Mouse (Mus musculus) left cerebral cortex, postnatal 10 days (tissue): Measurements from ENCODE around the gene Gm9573. TPM values are rescaled to one million over a fixed set of nuclear protein-coding genes. Genes with fewer than 3 reads are reported as not detected.
A peak's percentile ranks its signal among the peaks of the same experiment; 100 is the strongest.

Source experiments
- DNase-seq, 2 experiments: peaks; one replicate each; pipeline ENCODE4 v3.0.0; 2021 to 2022; ENCODE audit warnings: low spot score in 2 of 2, mixed read lengths in 1 of 2; ENCODE audit errors: extremely low spot score in 1 of 2
- intact Hi-C: fragments of 180-260 bp; cut with DNase I; formaldehyde crosslinking; loops from one replicate; pipeline ENCODE4 v1.15.1; 2025
- total RNA-seq, 2 experiments: library from RNA; stranded (reverse); gene quantifications; 2 replicates each; pipeline ENCODE4 v1.2.3; 2021

The Gm9573 gene
- total RNA-seq, 2 experiments from 2014 or later, result not detected

- intact Hi-C loops, result no loop called here
- DNase-seq, result no peak
Measured at GRCm38 (mm10) chr17:35601736-35602354, 24.6 kb downstream of the Gm9573 start.

- no peak for DNase-seq
- intact Hi-C loops, result no loop called here
Measured at GRCm38 (mm10) chr17:35601249-35601648, 25.2 kb downstream of the Gm9573 start, which contains the start of gene Sfta2. Gene Sfta2 (plus strand): TSS chr17:35601549.

- intact Hi-C loops, result no loop called here
Measured at GRCm38 (mm10) chr17:35597399-35597798, 29.0 kb downstream of the Gm9573 start.

GRCm38 (mm10) chr17:35594456-35594855 is 32.0 kb downstream of the Gm9573 start:
- no peak for DNase-seq
- intact Hi-C loops, result no loop called here

More at GRCm38 (mm10) chr17:35597399-35597798, 29.0 kb downstream of the Gm9573 start:
- no peak for DNase-seq

DNA sequence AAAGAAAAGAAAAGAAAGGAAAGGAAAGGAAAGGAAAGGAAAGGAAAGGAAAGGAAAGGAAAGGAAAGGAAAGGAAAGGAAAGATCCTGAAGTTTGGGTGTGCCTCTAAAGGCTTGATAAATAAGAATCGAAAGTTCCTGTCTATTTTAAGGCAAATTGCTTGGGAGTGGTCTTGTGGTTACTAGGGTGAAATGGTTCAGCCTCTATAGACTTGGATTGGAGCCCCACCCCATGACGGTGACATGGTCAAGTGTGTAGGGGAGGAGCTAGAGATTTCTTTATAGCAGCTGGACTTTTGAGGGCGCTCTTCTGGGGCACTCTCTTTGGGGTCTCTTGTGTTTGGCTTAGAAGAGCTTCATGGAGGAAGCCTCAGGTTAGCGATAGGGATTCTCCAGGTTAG is 32.7 kb downstream of the Gm9573 start:
- intact Hi-C loops, result no loop called here
- no peak for DNase-seq

DNA sequence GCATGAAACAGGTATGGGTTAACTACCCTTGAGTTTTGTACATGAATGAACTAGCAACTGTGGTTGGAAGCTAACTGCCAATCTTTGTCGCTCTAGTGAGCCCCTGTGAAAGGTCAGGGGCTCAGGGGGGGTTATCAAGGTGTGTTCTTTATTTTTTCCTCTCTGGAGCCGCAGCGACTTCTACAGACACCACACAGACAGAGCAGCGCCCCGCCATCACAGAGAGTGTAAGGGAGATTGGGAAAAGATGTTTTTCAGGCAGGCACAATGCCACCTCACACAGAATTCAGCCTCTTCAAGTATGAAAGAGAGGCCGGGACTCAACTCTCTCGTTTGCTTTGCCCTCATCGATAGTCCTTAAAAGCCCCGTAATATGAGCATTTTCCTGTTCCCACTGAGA is 34.3 kb downstream of the Gm9573 start:
- intact Hi-C loops, result no loop called here

GRCm38 (mm10) chr17:35591731-35592130 is 34.7 kb downstream of the Gm9573 start:
- no peak for DNase-seq
- intact Hi-C loops, result loop anchor here (2.0 kb wide), 1 partner anchor 43 kb away; no protein-coding TSS in a partner anchor

More for the DNA sequence above, 34.3 kb downstream of the Gm9573 start:
- DNase-seq, result no peak

- DNase-seq, result no peak
- intact Hi-C loops, result loop anchor here (2.0 kb wide), 1 partner anchor 44 kb away; no protein-coding TSS in a partner anchor
Measured at GRCm38 (mm10) chr17:35591219-35591578, 35.2 kb downstream of the Gm9573 start.

DNA sequence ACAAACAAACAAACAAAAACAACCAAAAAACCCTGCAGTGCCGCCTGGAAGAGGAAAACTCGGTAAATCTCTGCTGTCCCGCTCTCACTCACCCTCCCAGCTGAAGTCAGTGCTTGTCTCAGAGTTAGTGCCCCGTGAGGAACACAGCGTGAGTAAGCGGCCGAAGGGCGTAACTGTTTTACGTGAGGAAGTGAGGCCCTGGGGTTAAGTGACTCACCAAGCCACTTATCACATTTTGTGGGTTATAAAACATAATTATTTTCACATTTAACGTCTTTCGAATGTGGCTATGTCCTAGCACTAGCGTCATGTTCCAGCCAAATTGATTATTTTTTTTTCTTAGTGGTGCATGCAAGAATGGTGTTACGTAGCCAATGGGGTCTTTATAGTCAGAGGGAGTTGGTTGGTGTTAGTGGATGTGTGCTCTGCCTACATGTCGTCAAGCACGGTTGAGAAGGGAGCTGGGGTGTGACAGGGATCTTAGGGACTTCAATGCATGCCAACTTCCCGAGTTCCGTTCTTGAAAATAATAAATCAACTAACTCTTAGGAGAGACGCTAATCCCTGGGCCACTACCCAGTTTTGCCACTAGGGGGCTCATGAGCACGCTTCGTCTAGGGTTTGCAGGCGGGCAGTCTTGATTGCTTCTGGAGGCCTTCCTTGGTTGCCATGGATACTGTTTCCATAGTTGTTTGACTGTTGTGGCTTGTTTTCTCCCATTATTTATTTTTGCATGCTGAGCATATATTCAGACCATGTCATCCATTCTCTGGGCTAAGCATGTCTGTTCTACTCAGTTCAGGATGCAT is 35.8 kb downstream of the Gm9573 start:
- peak; percentile 82 to 83 for DNase-seq
- intact Hi-C loops, result loop anchor here (2.0 kb wide), 1 partner anchor 44 kb away; no protein-coding TSS in a partner anchor

GRCm38 (mm10) chr17:35588387-35588786 is 38.0 kb downstream of the Gm9573 start:
- no peak for DNase-seq
- intact Hi-C loops, result no loop called here

DNA sequence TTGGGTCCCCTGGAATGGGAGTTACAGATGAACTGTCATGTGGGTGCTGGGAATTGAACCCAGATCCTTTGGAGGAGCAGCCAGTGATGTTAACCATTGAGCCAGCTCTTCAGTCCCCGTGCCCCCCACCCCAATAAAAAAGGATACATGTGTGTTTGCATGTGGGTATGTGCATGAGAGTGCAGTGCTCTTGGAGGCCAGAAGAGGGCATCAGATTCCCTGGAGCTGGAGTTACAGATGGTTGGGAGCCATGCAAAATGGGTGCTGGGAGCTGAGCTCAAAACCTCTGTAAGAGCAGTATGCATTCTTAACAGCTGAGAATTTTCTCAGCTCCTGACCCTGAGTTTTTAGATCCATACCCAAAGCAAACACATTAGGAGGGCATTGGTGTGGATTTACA is 39.1 kb downstream of the Gm9573 start:
- no peak for DNase-seq
- intact Hi-C loops, result no loop called here

DNA sequence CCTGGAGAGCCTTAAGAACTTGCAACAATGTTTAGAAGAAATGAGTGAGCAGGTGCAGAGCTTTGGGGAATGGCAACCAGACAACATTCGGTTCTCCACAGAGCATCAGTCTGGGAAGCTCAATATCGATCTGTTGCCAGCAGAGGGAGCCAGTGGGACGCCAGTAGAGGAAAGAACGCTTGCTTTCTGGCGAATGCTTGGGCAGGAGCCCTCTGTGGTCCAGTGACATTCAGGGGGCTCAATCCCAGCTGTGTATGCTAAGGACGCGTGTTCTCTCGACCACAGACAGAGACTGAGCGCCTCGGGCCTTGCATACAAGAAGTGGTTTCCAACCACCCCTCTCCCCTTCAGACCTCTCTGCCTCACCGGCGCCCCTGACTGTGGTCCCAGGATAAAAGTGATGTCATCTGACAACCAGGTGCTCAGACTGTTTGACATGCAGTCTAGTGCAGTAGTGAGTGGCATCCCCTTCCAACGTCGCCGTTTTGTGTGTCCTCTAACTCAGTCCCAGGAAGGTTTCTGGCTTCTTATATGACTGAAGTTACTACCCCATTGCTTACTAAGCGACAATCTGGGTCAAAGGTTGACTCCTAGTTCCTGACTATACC is 42.0 kb downstream of the Gm9573 start:
- intact Hi-C loops, result loop anchor here (5.0 kb wide), 1 partner anchor 153 kb away; no protein-coding TSS in a partner anchor
- peak; percentile 82 to 87 for DNase-seq

GRCm38 (mm10) chr17:35582900-35583299 is 43.5 kb downstream of the Gm9573 start:
- DNase-seq, result no peak
- intact Hi-C loops, result loop anchor here (5.0 kb wide), 1 partner anchor 154 kb away; no protein-coding TSS in a partner anchor

DNA sequence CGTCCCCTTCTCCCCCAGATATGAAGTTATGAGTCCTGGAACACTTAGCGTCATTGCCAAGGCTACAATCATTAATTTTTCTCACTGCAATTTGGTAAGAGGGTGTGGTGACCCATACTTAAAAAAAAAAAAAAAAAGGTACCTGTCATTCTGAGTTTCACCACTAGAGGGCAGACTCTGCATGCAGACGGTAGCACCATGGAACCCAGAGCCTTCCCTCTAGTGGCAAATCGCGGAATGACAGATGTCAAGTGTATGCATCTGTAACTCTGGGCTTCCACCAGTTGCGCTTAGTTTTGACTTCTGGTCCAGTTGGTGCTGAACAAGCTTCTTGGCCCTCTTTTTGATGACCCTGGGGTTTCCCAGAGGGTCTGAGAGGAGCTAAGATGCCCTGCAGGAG is 48.2 kb downstream of the Gm9573 start:
- intact Hi-C loops, result no loop called here
- DNase-seq, result peak; percentile 49 to 82

DNA sequence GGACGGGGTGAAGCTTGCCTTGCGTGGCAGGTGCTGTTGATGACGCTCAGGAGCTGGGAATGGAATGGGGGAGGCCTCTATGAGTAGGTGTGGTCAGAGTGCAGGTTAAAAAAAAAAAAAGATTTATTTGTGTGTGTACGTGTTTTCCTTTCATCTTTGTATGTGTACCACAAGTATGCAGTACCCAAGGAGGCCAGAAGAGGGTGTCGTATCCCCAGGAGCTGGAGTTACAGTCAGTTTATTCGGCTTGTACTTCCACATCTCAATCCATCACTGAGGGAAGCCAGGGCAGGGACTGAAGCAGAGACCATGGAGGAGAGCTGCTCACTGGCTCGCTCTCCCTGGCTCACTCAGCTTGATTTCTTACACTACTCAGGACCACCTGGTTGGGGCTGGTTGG is 55.0 kb downstream of the Gm9573 start:
- no peak for DNase-seq
- intact Hi-C loops, result no loop called here

GRCm38 (mm10) chr17:35570836-35571235 is 55.6 kb downstream of the Gm9573 start:
- intact Hi-C loops, result no loop called here
- no peak for DNase-seq

- intact Hi-C loops, result no loop called here
- DNase-seq, result no peak
Measured at GRCm38 (mm10) chr17:35569091-35569944, 57.1 kb downstream of the Gm9573 start.
